Mouse (Mus musculus) intestine, embryonic 16.5 days (tissue): ENCODE results near the gene Pdpr. TPM values are rescaled to one million over a fixed set of nuclear protein-coding genes. Genes with fewer than 3 reads are reported as not detected.

Source experiments
- polyA plus RNA-seq: library from polyadenylated mRNA; unstranded; fragments of >200 nt; fragmentation: Nextera tagmentation; extraction: Ambion mirVana; gene quantifications from 2 replicates; pipeline ENCODE4 v1.2.1, GENCODE M21; 2015

Gene Pdpr
- polyA plus RNA-seq, 1 experiment from 2014 or later = 6.5 TPM

Other genes with a start within 250 kb of the Pdpr start
- 78.5 and 79.3 TPM in 2 replicates for gene Cog4, start 248.0 kb upstream of the Pdpr start, polyA plus RNA-seq
- 107 and 114 TPM in 2 replicates for gene Sf3b3, start 247.8 kb upstream of the Pdpr start, polyA plus RNA-seq
- 13.8 and 15.1 TPM in 2 replicates for gene Fuk, start 192.1 kb upstream of the Pdpr start, polyA plus RNA-seq
- 10.7 and 11.1 TPM in 2 replicates for gene St3gal2, start 174.7 kb upstream of the Pdpr start, polyA plus RNA-seq
- 11.5 and 12.0 TPM in 2 replicates for gene Ddx19a, start 96.8 kb upstream of the Pdpr start, polyA plus RNA-seq
- 6.9 and 7.4 TPM in 2 replicates for gene Ddx19b, start 62.9 kb upstream of the Pdpr start, polyA plus RNA-seq
- 51.6 and 52.3 TPM in 2 replicates for gene Aars, start 61.5 kb upstream of the Pdpr start, polyA plus RNA-seq
- 7.8 and 11.3 TPM in 2 replicates for gene Exosc6, start 38.3 kb upstream of the Pdpr start, polyA plus RNA-seq
- 0.07 and 0.09 TPM in 2 replicates for gene Clec18a, start 2.2 kb upstream of the Pdpr start, polyA plus RNA-seq
- 43.7 and 48.5 TPM in 2 replicates for gene Glg1, start 164.6 kb downstream of the Pdpr start, polyA plus RNA-seq
- gene Rfwd3, start 205.6 kb downstream of the Pdpr start, polyA plus RNA-seq = 44.7 and 46.4 TPM in 2 replicates
- gene Mlkl, start 243.5 kb downstream of the Pdpr start, polyA plus RNA-seq = 3.2 and 3.5 TPM in 2 replicates